Mouse (Mus musculus) intestine, embryonic 16.5 days (tissue): ENCODE measurements at regions not wholly inside any gene's neighbourhood (a gene's known extent, or its start where the extent isn't known, plus 50 kb on each side); places are given as distances from the start of the nearest gene placed in this dataset.

Experiments used
- ATAC-seq: fragments of 200-750 bp; cut with Nextera tagmentation; 2 replicates; pipeline ENCODE4 v1.8.0; 2017; ENCODE audit warnings: moderate TSS enrichment, moderate library complexity
- H3K27ac ChIP-seq: fragments of 300-500 bp; sonication (generic); 2 replicates; pipeline ENCODE4 v1.5.1; 2014; ENCODE audit warnings: mild to moderate bottlenecking, low read length
- H3K27me3 ChIP-seq: fragments of 300-500 bp; sonication (generic); replicated peaks from 2 replicates; pipeline ENCODE4 v1.6.1; 2014; ENCODE audit warnings: low read length, control low read depth, mixed read lengths; ENCODE audit not compliant: control insufficient read depth, insufficient read depth
- H3K36me3 ChIP-seq: fragments of 300-500 bp; sonication (generic); 2 replicates; pipeline ENCODE4 v1.6.1; 2014; ENCODE audit warnings: low read length, control low read depth; ENCODE audit not compliant: control insufficient read depth, insufficient read depth
- H3K4me1 ChIP-seq: fragments of 300-500 bp; sonication (generic); 2 replicates; pipeline ENCODE4 v1.6.1; 2014; ENCODE audit warnings: low read length, control low read depth, mixed read lengths; ENCODE audit not compliant: control insufficient read depth, insufficient read depth
- H3K4me2 ChIP-seq: fragments of 300-500 bp; sonication (generic); 2 replicates; pipeline ENCODE4 v1.6.1; 2014; ENCODE audit warnings: low read depth, low read length, control low read depth
- H3K4me3 ChIP-seq: fragments of 300-500 bp; sonication (generic); 2 replicates; pipeline ENCODE4 v1.5.1; 2014; ENCODE audit warnings: mild to moderate bottlenecking, low read length
- H3K9ac ChIP-seq: fragments of 300-500 bp; sonication (generic); 2 replicates; pipeline ENCODE4 v1.6.1; 2014; ENCODE audit warnings: low read depth, low read length
- H3K9me3 ChIP-seq: fragments of 300-500 bp; sonication (generic); 2 replicates; pipeline ENCODE4 v1.6.1; 2016; ENCODE audit warnings: low read length, control low read depth; ENCODE audit not compliant: control insufficient read depth
- WGBS: fragments of 180-500 bp; shearing (Covaris S2); extraction: QIAGEN DNeasy Blood & Tissue Kit; methylation state at CpG from one replicate; pipeline ENCODE4 v1.1.7; 2014; 5-methylcytosine and 5-hydroxymethylcytosine counted together

DNA sequence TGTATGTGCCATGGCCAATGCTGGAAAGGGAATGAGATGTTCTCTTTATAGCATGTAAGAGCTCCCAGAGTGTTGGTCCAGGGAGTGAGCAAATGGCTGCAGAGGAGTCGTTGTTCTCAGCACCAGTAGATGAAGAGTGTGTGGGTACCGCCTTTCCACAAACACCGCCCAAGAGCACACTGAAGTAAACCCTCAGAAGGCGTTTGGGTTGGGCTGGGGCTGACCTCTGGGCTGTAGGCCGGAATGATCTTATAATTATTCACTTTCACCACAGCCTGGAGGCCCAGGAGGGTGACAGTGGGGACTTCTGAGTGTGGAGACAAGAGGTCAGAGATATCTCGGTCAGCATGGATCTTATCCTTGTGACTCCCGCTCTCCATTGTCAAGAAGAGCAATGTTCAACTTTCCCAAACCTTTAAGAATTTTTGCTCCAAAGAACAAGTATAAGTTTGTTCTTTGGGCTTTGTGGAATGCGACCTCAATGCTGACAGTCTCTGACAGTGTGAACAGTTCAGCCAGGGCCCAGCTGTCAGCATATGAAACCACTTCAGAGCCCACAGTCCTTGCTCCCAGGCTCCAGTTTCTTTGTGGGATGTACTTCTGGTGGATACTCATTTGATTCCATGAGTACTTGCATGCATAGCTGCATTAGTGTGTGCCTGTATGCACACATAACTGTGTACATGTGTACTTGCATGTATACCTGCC lies 53.0 kb upstream of the Irf2bp2 start:
- H3K4me1 ChIP-seq, result peaks cover 11% of the 10 kb centered on the region
- H3K4me3 ChIP-seq, result no peak overlapping the region
- no peaks in the 10 kb centered on the region for H3K27me3 ChIP-seq
- peak overlapping the region; percentile 66 for H3K27ac ChIP-seq
- no peak overlapping the region for H3K9ac ChIP-seq
- H3K36me3 ChIP-seq, result no peaks in the 10 kb centered on the region
- 53% methylated on average over 8 of the region's 8 CpGs for WGBS
- peak; percentile 60 for ATAC-seq
- H3K9me3 ChIP-seq, result no peaks in the 10 kb centered on the region; the same call in 1 of the 2 replicates
- H3K4me2 ChIP-seq, result no peak overlapping the region

- no peaks in the 10 kb centered on the region for H3K27me3 ChIP-seq
- H3K4me1 ChIP-seq, result peaks cover 11% of the 10 kb centered on the region
- no peak overlapping the region for H3K9ac ChIP-seq
- WGBS, result 71% methylated on average over 5 of the region's 5 CpGs
- H3K9me3 ChIP-seq, result no peaks in the 10 kb centered on the region; the same call in 1 of the 2 replicates
- ATAC-seq, result no peak
- H3K4me3 ChIP-seq, result no peak overlapping the region
- H3K27ac ChIP-seq, result no peak overlapping the region
- H3K36me3 ChIP-seq, result no peaks in the 10 kb centered on the region
- H3K4me2 ChIP-seq, result no peak overlapping the region
Observed at GRCm38 (mm10) chr8:126644179-126644578, 50.4 kb upstream of the Irf2bp2 start.
